ENCODE assay signal across 12 mouse cellular contexts in genomic region chr10:43718768-43719167, GRCm38 (mm10).
DNase-seq lines count a peak whose midpoint lies in the region; ATAC-seq and TF ChIP-seq lines count a peak whose summit lies in the region.
"Had no signal": no experiment of that assay in that cellular context is flagged by ENCODE, and none has a peak within 500 bp of the region (broad histone marks: within the 10 kb centered on the region; RNA-seq: fewer than 3 reads in every experiment).

No protein-coding gene starts in this region.

- WGBS in hindbrain, embryonic 11.5 days: 62% methylated on average over 13 of the region's 13 CpGs
- 65% methylated on average over 13 of the region's 13 CpGs for WGBS in hindbrain, embryonic 14.5 days
- 28% methylated on average over 13 of the region's 13 CpGs for WGBS in intestine, embryonic 15.5 days

- no peak overlapping the region for H3K9ac ChIP-seq in hindbrain, embryonic 11.5 days (ENCODE audit: low read depth, low read length)
- H3K9ac ChIP-seq in hindbrain, embryonic 14.5 days: no peak overlapping the region
- H3K9ac ChIP-seq in intestine, embryonic 15.5 days: no peak overlapping the region
- H3K9ac ChIP-seq: liver, embryonic 13.5 days; stomach, embryonic 15.5 days had no signal

- no peaks in the 10 kb centered on the region for H3K36me3 ChIP-seq in hindbrain, embryonic 11.5 days (ENCODE audit: control insufficient read depth, insufficient read depth, low read length)
- H3K36me3 ChIP-seq in hindbrain, embryonic 14.5 days (replicated peaks; ENCODE audit: control insufficient read depth, insufficient read depth): no peaks in the 10 kb centered on the region
- H3K36me3 ChIP-seq in intestine, embryonic 15.5 days: no peaks in the 10 kb centered on the region
- H3K36me3 ChIP-seq: liver, embryonic 13.5 days; stomach, embryonic 15.5 days had no signal

- no peak for ATAC-seq in hindbrain, embryonic 11.5 days (ENCODE audit: low FRiP score)
- no peak for ATAC-seq in hindbrain, embryonic 14.5 days (ENCODE audit: low FRiP score)
- peak; percentile 26; the same call in 1 of the 2 replicates for ATAC-seq in intestine, embryonic 15.5 days

- no peaks in the 10 kb centered on the region for H3K9me3 ChIP-seq in hindbrain, embryonic 11.5 days (ENCODE audit: control insufficient read depth, low read length)
- no peaks in the 10 kb centered on the region for H3K9me3 ChIP-seq in hindbrain, embryonic 14.5 days (ENCODE audit: control insufficient read depth, low read length)
- H3K9me3 ChIP-seq in intestine, embryonic 15.5 days: no peaks in the 10 kb centered on the region
- H3K9me3 ChIP-seq: liver, embryonic 13.5 days; stomach, embryonic 15.5 days had no signal

- no peak overlapping the region for H3K4me2 ChIP-seq in hindbrain, embryonic 11.5 days (replicated peaks; ENCODE audit: low read depth, low read length)
- no peak overlapping the region for H3K4me2 ChIP-seq in hindbrain, embryonic 14.5 days (replicated peaks)
- peak overlapping the region; percentile 37; the same call in 1 of the 2 replicates for H3K4me2 ChIP-seq in intestine, embryonic 15.5 days (replicated peaks)
- H3K4me2 ChIP-seq: liver, embryonic 13.5 days; stomach, embryonic 15.5 days had no signal

- no peaks in the 10 kb centered on the region for H3K27me3 ChIP-seq in hindbrain, embryonic 11.5 days (ENCODE audit: control insufficient read depth, insufficient read depth, low read length)
- no peaks in the 10 kb centered on the region for H3K27me3 ChIP-seq in hindbrain, embryonic 14.5 days (ENCODE audit: control insufficient read depth, insufficient read depth, low read length)
- H3K27me3 ChIP-seq in intestine, embryonic 15.5 days (replicated peaks): no peaks in the 10 kb centered on the region
- H3K27me3 ChIP-seq: stomach, embryonic 15.5 days had no signal

- no peak overlapping the region for H3K27ac ChIP-seq in hindbrain, embryonic 11.5 days (ENCODE audit: low read depth, low read length)
- H3K27ac ChIP-seq in hindbrain, embryonic 14.5 days: no peak overlapping the region
- no peak overlapping the region for H3K27ac ChIP-seq in intestine, embryonic 15.5 days
- no peak overlapping the region for H3K27ac ChIP-seq in layer of hippocampus, adult 2 months
- H3K27ac ChIP-seq: liver, embryonic 13.5 days; stomach, embryonic 15.5 days had no signal

- peak; percentile 23 for DNase-seq in hindbrain, embryonic 11.5 days (ENCODE audit: low spot score)
- no peak for DNase-seq in hindbrain, embryonic 14.5 days (ENCODE audit: low spot score)
- peak; percentile 81 for DNase-seq in ZHBTc4 (ENCODE audit: low read depth, low spot score)
- DNase-seq in retina, postnatal 1 day: peak; percentile 36
- no peak for DNase-seq in cerebellum, postnatal 14 days
- no peak for DNase-seq in layer of hippocampus, adult 2 months (ENCODE audit: low spot score in 2 of 2)
- no peak for DNase-seq in layer of hippocampus, adult 9-11 months
- DNase-seq: adrenal gland, adult 2 months; cerebellum, adult 9-10 months; liver, embryonic 13.5 days had no signal

- H3K4me3 ChIP-seq in hindbrain, embryonic 11.5 days (ENCODE audit: low read depth, low read length): no peak overlapping the region
- H3K4me3 ChIP-seq in hindbrain, embryonic 14.5 days (replicated peaks; ENCODE audit: low read length): no peak overlapping the region
- no peak overlapping the region for H3K4me3 ChIP-seq in intestine, embryonic 15.5 days (replicated peaks)
- H3K4me3 ChIP-seq in layer of hippocampus, adult 2 months: no peak overlapping the region
- H3K4me3 ChIP-seq: liver, embryonic 13.5 days; stomach, embryonic 15.5 days had no signal

- TF ChIP-seq CTCF in layer of hippocampus, adult 2 months (conservative IDR thresholded peaks at IDR 0.05): no peak

- peaks cover 4% of the 10 kb centered on the region; the same call in 1 of the 2 replicates for H3K4me1 ChIP-seq in hindbrain, embryonic 11.5 days (replicated peaks; ENCODE audit: control insufficient read depth, insufficient read depth, low read length)
- H3K4me1 ChIP-seq in hindbrain, embryonic 14.5 days (replicated peaks; ENCODE audit: control insufficient read depth, insufficient read depth, low read length): peaks cover 17% of the 10 kb centered on the region; the same call in 1 of the 2 replicates
- H3K4me1 ChIP-seq in intestine, embryonic 15.5 days (replicated peaks): peaks cover 19% of the 10 kb centered on the region

Comparison
In these comparisons a context has a peak if more than half of its experiments do, and no peak if none do; other contexts are left out.
1. DNase-seq: peak in hindbrain, embryonic 11.5 days (single experiment), ZHBTc4 (single experiment) and retina, postnatal 1 day (single experiment); none in hindbrain, embryonic 14.5 days (single experiment), cerebellum, postnatal 14 days (0 of 2), layer of hippocampus, adult 2 months (0 of 2) and layer of hippocampus, adult 9-11 months (single experiment).